Mouse (Mus musculus) brain, embryonic 14.5 days (tissue): ENCODE measurements around the gene Sv2c.

ENCODE experiments used
- CTCF ChIP-seq: fragments of 200-500 bp; IDR thresholded peaks from 2 replicates; pipeline ENCODE4 v1.5.1; 2012; ENCODE audit warnings: inconsistent platforms, mild to moderate bottlenecking, moderate library complexity, borderline replicate concordance; ENCODE audit not compliant: insufficient read depth, insufficient read length; ENCODE audit errors: extremely low read depth
- POLR2A ChIP-seq: fragments of 200-500 bp; IDR thresholded peaks from 2 replicates; pipeline ENCODE4 v1.6.1; 2012; ENCODE audit warnings: mild to moderate bottlenecking, inconsistent platforms, borderline replicate concordance; ENCODE audit not compliant: poor library complexity, insufficient read depth, insufficient read length, severe bottlenecking; ENCODE audit errors: extremely low read depth

DNA sequence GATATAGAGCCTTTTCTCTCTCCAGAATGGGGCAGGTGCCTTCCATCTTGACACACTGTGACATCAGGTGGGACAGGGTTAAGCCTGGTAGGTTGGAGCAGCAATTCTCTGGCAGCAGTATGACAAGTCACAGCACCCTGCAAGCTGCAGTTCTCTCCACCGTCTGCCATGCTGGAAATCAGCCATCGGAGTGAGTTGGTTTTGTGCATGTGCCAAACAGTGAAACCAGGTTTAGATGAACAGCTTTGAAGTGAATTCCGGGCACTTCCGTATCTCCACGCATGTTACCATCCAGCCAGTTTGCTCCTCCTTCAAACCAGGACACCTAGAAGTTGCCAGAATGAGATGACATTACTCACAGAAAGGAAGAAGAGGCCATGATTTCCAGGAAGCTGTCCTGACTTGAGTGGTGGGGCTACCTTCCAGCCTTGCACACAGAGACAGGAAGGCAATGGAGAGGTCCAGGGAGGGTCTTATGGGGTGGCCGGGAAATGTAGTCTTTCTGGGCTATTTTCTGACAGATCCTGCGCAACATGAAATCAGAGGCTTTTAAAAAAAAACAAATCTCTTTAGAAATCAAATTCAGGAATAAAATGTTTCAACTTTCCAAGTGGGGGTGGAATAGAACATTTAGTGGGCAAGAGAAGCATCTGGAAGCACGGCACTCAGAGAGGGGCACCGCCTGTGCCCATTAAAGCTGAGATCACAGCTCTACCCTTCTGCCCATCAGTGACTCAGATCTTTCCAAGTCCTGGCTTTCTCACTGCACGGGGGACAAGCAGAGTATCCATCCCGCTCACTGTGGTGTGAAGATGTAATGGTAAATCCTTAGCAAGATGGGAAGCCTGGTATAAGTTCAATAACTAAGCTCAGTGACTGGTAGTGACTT, 220.0 kb downstream of the Sv2c start:
- TF ChIP-seq CTCF (no peak), POLR2A (no peak)
